Mouse (Mus musculus) hindbrain, embryonic 15.5 days (tissue): ENCODE measurements at regions not wholly inside any gene's neighbourhood (a gene's known extent, or its start where the extent isn't known, plus 50 kb on each side); places are given as distances from the start of the nearest gene placed in this dataset.

Experiments used
- ATAC-seq: fragments of 200-750 bp; cut with Nextera tagmentation; 2 replicates; pipeline ENCODE4 v1.8.0; 2017; ENCODE audit warnings: low read depth, moderate number of reproducible peaks, moderate TSS enrichment; ENCODE audit not compliant: low FRiP score
- H3K27ac ChIP-seq: fragments of 300-500 bp; sonication (generic); replicated peaks from 2 replicates; pipeline ENCODE4 v1.5.1; 2015; ENCODE audit warnings: mild to moderate bottlenecking, inconsistent platforms
- H3K27me3 ChIP-seq: fragments of 300-500 bp; sonication (generic); 2 replicates; pipeline ENCODE4 v1.6.1; 2015; ENCODE audit warnings: control low read depth, inconsistent platforms
- H3K36me3 ChIP-seq: fragments of 300-500 bp; sonication (generic); 2 replicates; pipeline ENCODE4 v1.6.1; 2015; ENCODE audit warnings: control low read depth, inconsistent platforms
- H3K4me1 ChIP-seq: fragments of 300-500 bp; sonication (generic); replicated peaks from 2 replicates; pipeline ENCODE4 v1.6.1; 2015; ENCODE audit warnings: control low read depth, inconsistent platforms
- H3K4me2 ChIP-seq: fragments of 300-500 bp; sonication (generic); 2 replicates; pipeline ENCODE4 v1.6.1; 2015; ENCODE audit warnings: moderate library complexity, mild to moderate bottlenecking, inconsistent platforms
- H3K4me3 ChIP-seq: fragments of 300-500 bp; sonication (generic); 2 replicates; pipeline ENCODE4 v1.5.1; 2015; ENCODE audit warnings: mild to moderate bottlenecking, inconsistent platforms
- H3K9ac ChIP-seq: fragments of 300-500 bp; sonication (generic); 2 replicates; pipeline ENCODE4 v1.6.1; 2015; ENCODE audit warnings: inconsistent platforms
- H3K9me3 ChIP-seq: fragments of 300-500 bp; sonication (generic); 2 replicates; pipeline ENCODE4 v1.6.1; 2016; ENCODE audit warnings: control low read depth, inconsistent platforms
- WGBS: fragments of 180-500 bp; shearing (Covaris S2); methylation state at CpG from one replicate; pipeline ENCODE4 v1.1.7; 2015; 5-methylcytosine and 5-hydroxymethylcytosine counted together

GRCm38 (mm10) chr7:40784906-40785305, 113.2 kb upstream of the Vstm2b start:
- Histone ChIP-seq H3K4me3 (no peak overlapping the region), H3K4me2 (no peak overlapping the region), H3K36me3 (no peaks in the 10 kb centered on the region), H3K4me1 (no peaks in the 10 kb centered on the region), H3K27me3 (no peaks in the 10 kb centered on the region), H3K9me3 (no peaks in the 10 kb centered on the region), H3K9ac (no peak overlapping the region), H3K27ac (no peak overlapping the region)
- WGBS, result 90% methylated on average over 1 of the region's 1 CpGs
- ATAC-seq, result no peak

- no peak for ATAC-seq
- Histone ChIP-seq H3K4me3 (no peak overlapping the region), H3K4me1 (no peaks in the 10 kb centered on the region), H3K9ac (no peak overlapping the region), H3K4me2 (no peak overlapping the region), H3K36me3 (no peaks in the 10 kb centered on the region), H3K27ac (no peak overlapping the region), H3K9me3 (no peaks in the 10 kb centered on the region), H3K27me3 (no peaks in the 10 kb centered on the region)
- WGBS, result 73% methylated on average over 2 of the region's 2 CpGs
Measured at GRCm38 (mm10) chr7:40786758-40787157, 111.4 kb upstream of the Vstm2b start.

GRCm38 (mm10) chr7:40788486-40788885, 109.6 kb upstream of the Vstm2b start:
- no peak overlapping the region for H3K4me3 ChIP-seq
- no peak overlapping the region for H3K9ac ChIP-seq
- no peaks in the 10 kb centered on the region for H3K9me3 ChIP-seq
- H3K27me3 ChIP-seq, result no peaks in the 10 kb centered on the region
- WGBS, result 92% methylated on average over 2 of the region's 2 CpGs
- no peak for ATAC-seq
- H3K4me1 ChIP-seq, result no peaks in the 10 kb centered on the region
- no peak overlapping the region for H3K4me2 ChIP-seq
- no peaks in the 10 kb centered on the region for H3K36me3 ChIP-seq
- H3K27ac ChIP-seq, result no peak overlapping the region

- ATAC-seq, result peak; percentile 88
Measured at GRCm38 (mm10) chr7:40794458-40795207, 103.5 kb upstream of the Vstm2b start.

GRCm38 (mm10) chr7:40799794-40800193, 98.3 kb upstream of the Vstm2b start:
- WGBS, result 73% methylated on average over 7 of the region's 7 CpGs
- ATAC-seq, result no peak

More at GRCm38 (mm10) chr7:40794458-40795207, 103.5 kb upstream of the Vstm2b start:
- Histone ChIP-seq H3K27me3 (no peaks in the 10 kb centered on the region), H3K36me3 (no peaks in the 10 kb centered on the region), H3K27ac (no peak overlapping the region), H3K9me3 (no peaks in the 10 kb centered on the region), H3K4me3 (no peak overlapping the region), H3K4me2 (no peak overlapping the region), H3K9ac (no peak overlapping the region), H3K4me1 (no peaks in the 10 kb centered on the region)
- WGBS, result 62% methylated on average over 11 of the region's 11 CpGs

GRCm38 (mm10) chr7:40801291-40801690, 96.8 kb upstream of the Vstm2b start:
- Histone ChIP-seq H3K4me3 (no peak overlapping the region), H3K27me3 (no peaks in the 10 kb centered on the region), H3K27ac (no peak overlapping the region), H3K4me2 (no peak overlapping the region), H3K36me3 (no peaks in the 10 kb centered on the region), H3K4me1 (no peaks in the 10 kb centered on the region), H3K9ac (no peak overlapping the region), H3K9me3 (no peaks in the 10 kb centered on the region)
- 71% methylated on average over 2 of the region's 2 CpGs for WGBS
- no peak for ATAC-seq

More at GRCm38 (mm10) chr7:40799794-40800193, 98.3 kb upstream of the Vstm2b start:
- H3K9ac ChIP-seq, result no peak overlapping the region
- H3K4me1 ChIP-seq, result no peaks in the 10 kb centered on the region
- no peak overlapping the region for H3K4me3 ChIP-seq
- H3K27ac ChIP-seq, result no peak overlapping the region
- no peaks in the 10 kb centered on the region for H3K36me3 ChIP-seq
- H3K4me2 ChIP-seq, result no peak overlapping the region
- H3K9me3 ChIP-seq, result no peaks in the 10 kb centered on the region
- H3K27me3 ChIP-seq, result no peaks in the 10 kb centered on the region

- Histone ChIP-seq H3K9me3 (no peaks in the 10 kb centered on the region), H3K36me3 (no peaks in the 10 kb centered on the region), H3K27me3 (no peaks in the 10 kb centered on the region), H3K4me2 (no peak overlapping the region), H3K4me1 (no peaks in the 10 kb centered on the region), H3K27ac (no peak overlapping the region), H3K4me3 (no peak overlapping the region), H3K9ac (no peak overlapping the region)
- no peak for ATAC-seq
- WGBS, result 69% methylated on average over 2 of the region's 2 CpGs
Measured at GRCm38 (mm10) chr7:40805211-40805610, 92.9 kb upstream of the Vstm2b start.

- no peaks in the 10 kb centered on the region for H3K36me3 ChIP-seq
- no peaks in the 10 kb centered on the region for H3K9me3 ChIP-seq
- 85% methylated on average over 4 of the region's 4 CpGs for WGBS
- H3K9ac ChIP-seq, result no peak overlapping the region
- H3K27ac ChIP-seq, result no peak overlapping the region
- ATAC-seq, result no peak
- H3K4me3 ChIP-seq, result no peak overlapping the region
- H3K4me1 ChIP-seq, result no peaks in the 10 kb centered on the region
- H3K4me2 ChIP-seq, result no peak overlapping the region
- no peaks in the 10 kb centered on the region for H3K27me3 ChIP-seq
Measured at GRCm38 (mm10) chr7:40805866-40806265, 92.3 kb upstream of the Vstm2b start.

GRCm38 (mm10) chr7:40812952-40813351, 85.2 kb upstream of the Vstm2b start:
- Histone ChIP-seq H3K9me3 (no peaks in the 10 kb centered on the region), H3K4me1 (no peaks in the 10 kb centered on the region), H3K27me3 (no peaks in the 10 kb centered on the region), H3K27ac (no peak overlapping the region), H3K36me3 (no peaks in the 10 kb centered on the region), H3K4me3 (no peak overlapping the region), H3K4me2 (no peak overlapping the region), H3K9ac (no peak overlapping the region)
- 77% methylated on average over 4 of the region's 4 CpGs for WGBS
- ATAC-seq, result no peak

- no peak overlapping the region for H3K9ac ChIP-seq
- H3K9me3 ChIP-seq, result no peaks in the 10 kb centered on the region
- H3K27me3 ChIP-seq, result no peaks in the 10 kb centered on the region
- H3K36me3 ChIP-seq, result no peaks in the 10 kb centered on the region
- ATAC-seq, result no peak
- no peak overlapping the region for H3K4me2 ChIP-seq
- H3K4me3 ChIP-seq, result no peak overlapping the region
- 67% methylated on average over 7 of the region's 7 CpGs for WGBS
- no peaks in the 10 kb centered on the region; the same call in 1 of the 2 replicates for H3K4me1 ChIP-seq
- H3K27ac ChIP-seq, result peak overlapping the region; percentile 16; the same call in 1 of the 2 replicates
Measured at GRCm38 (mm10) chr7:40825141-40825742, 72.9 kb upstream of the Vstm2b start.

- Histone ChIP-seq H3K4me3 (no peak overlapping the region), H3K27ac (no peak overlapping the region), H3K4me2 (no peak overlapping the region), H3K9ac (no peak overlapping the region), H3K27me3 (no peaks in the 10 kb centered on the region), H3K4me1 (no peaks in the 10 kb centered on the region; the same call in 1 of the 2 replicates), H3K36me3 (no peaks in the 10 kb centered on the region), H3K9me3 (no peaks in the 10 kb centered on the region)
- no peak for ATAC-seq
- 69% methylated on average over 5 of the region's 5 CpGs for WGBS
Measured at GRCm38 (mm10) chr7:40829526-40829925, 68.6 kb upstream of the Vstm2b start.

GRCm38 (mm10) chr7:40831583-40831982, 66.5 kb upstream of the Vstm2b start:
- Histone ChIP-seq H3K4me3 (no peak overlapping the region), H3K27me3 (no peaks in the 10 kb centered on the region), H3K27ac (no peak overlapping the region), H3K36me3 (no peaks in the 10 kb centered on the region), H3K4me1 (no peaks in the 10 kb centered on the region), H3K4me2 (no peak overlapping the region), H3K9ac (no peak overlapping the region), H3K9me3 (no peaks in the 10 kb centered on the region)
- ATAC-seq, result no peak
- 91% methylated on average over 4 of the region's 4 CpGs for WGBS
